Mouse (Mus musculus): ENCODE results near the gene Tas2r102. TPM values are rescaled to one million over a fixed set of nuclear protein-coding genes. Genes with fewer than 3 reads are reported as not detected.

The Tas2r102 gene
- total RNA-seq (2017) = not detected in 2 replicates

- no peak for ATAC-seq (replicated peaks in 1 of 2; ENCODE audit: insufficient read depth in 1 of 2, low FRiP score in 2 of 2, low TSS enrichment in 1 of 2, low read depth in 1 of 2, poor library complexity in 2 of 2, severe bottlenecking in 2 of 2)
Observed at GRCm38 (mm10) chr6:132761831-132762230, at the start of gene Tas2r102. Gene Tas2r102 (plus strand): TSS chr6:132762131.

- no peak for ATAC-seq (replicated peaks in 1 of 2; ENCODE audit: insufficient read depth in 1 of 2, low FRiP score in 2 of 2, low TSS enrichment in 1 of 2, low read depth in 1 of 2, poor library complexity in 2 of 2, severe bottlenecking in 2 of 2)
Observed at GRCm38 (mm10) chr6:132737935-132738334, 24.0 kb upstream of the Tas2r102 start, which contains the start of gene Tas2r115. Gene Tas2r115 (minus strand): TSS chr6:132738035.

- ATAC-seq (replicated peaks in 1 of 2; ENCODE audit: insufficient read depth in 1 of 2, low FRiP score in 2 of 2, low TSS enrichment in 1 of 2, low read depth in 1 of 2, poor library complexity in 2 of 2, severe bottlenecking in 2 of 2) = no peak
Observed at GRCm38 (mm10) chr6:132750206-132750605, 11.7 kb upstream of the Tas2r102 start.

GRCm38 (mm10) chr6:132754430-132754829 lies 7.5 kb upstream of the Tas2r102 start, which contains the start of gene Tas2r124:
Gene Tas2r124 (plus strand): TSS chr6:132754730.
- no peak for ATAC-seq (replicated peaks in 1 of 2; ENCODE audit: insufficient read depth in 1 of 2, low FRiP score in 2 of 2, low TSS enrichment in 1 of 2, low read depth in 1 of 2, poor library complexity in 2 of 2, severe bottlenecking in 2 of 2)

- ATAC-seq (replicated peaks in 1 of 2; ENCODE audit: insufficient read depth in 1 of 2, low FRiP score in 2 of 2, low TSS enrichment in 1 of 2, low read depth in 1 of 2, poor library complexity in 2 of 2, severe bottlenecking in 2 of 2) = no peak
Observed at GRCm38 (mm10) chr6:132778062-132778461, 16.1 kb downstream of the Tas2r102 start, which contains the start of gene Tas2r136. Gene Tas2r136 (minus strand): TSS chr6:132778162.

- no peak for ATAC-seq (replicated peaks in 1 of 2; ENCODE audit: insufficient read depth in 1 of 2, low FRiP score in 2 of 2, low TSS enrichment in 1 of 2, low read depth in 1 of 2, poor library complexity in 2 of 2, severe bottlenecking in 2 of 2)
Observed at GRCm38 (mm10) chr6:132795393-132795792, 33.5 kb downstream of the Tas2r102 start.

- ATAC-seq (replicated peaks in 1 of 2; ENCODE audit: insufficient read depth in 1 of 2, low FRiP score in 2 of 2, low TSS enrichment in 1 of 2, low read depth in 1 of 2, poor library complexity in 2 of 2, severe bottlenecking in 2 of 2) = no peak
Observed at GRCm38 (mm10) chr6:132802518-132802917, 40.6 kb downstream of the Tas2r102 start, which contains the start of gene Tas2r117. Gene Tas2r117 (plus strand): TSS chr6:132802818.

Other genes starting within 250 kb of the Tas2r102 start
- not detected in 2 replicates for gene Prh1, start 192.3 kb upstream of the Tas2r102 start, total RNA-seq (2017)
- not detected in 2 replicates for gene Prp2, start 166.2 kb upstream of the Tas2r102 start, total RNA-seq (2017)
- not detected in 2 replicates for gene A630073D07Rik, start 110.6 kb upstream of the Tas2r102 start, total RNA-seq (2017)
- gene Tas2r120, start 105.2 kb upstream of the Tas2r102 start, total RNA-seq (2017) = not detected in 2 replicates
- gene Tas2r121, start 61.1 kb upstream of the Tas2r102 start, total RNA-seq (2017) = not detected in 2 replicates
- not detected in 2 replicates for gene Tas2r122, start 50.2 kb upstream of the Tas2r102 start, total RNA-seq (2017)
- gene Tas2r115, start 24.1 kb upstream of the Tas2r102 start, total RNA-seq (2017) = not detected in 2 replicates
- gene Tas2r124, start 7.4 kb upstream of the Tas2r102 start, total RNA-seq (2017) = not detected in 2 replicates
- not detected in 2 replicates for gene Tas2r136, start 16.0 kb downstream of the Tas2r102 start, total RNA-seq (2017)
- gene Tas2r117, start 40.7 kb downstream of the Tas2r102 start, total RNA-seq (2017) = not detected in 2 replicates
- gene Tas2r123, start 85.0 kb downstream of the Tas2r102 start, total RNA-seq (2017) = not detected in 2 replicates
- gene Tas2r116, start 93.3 kb downstream of the Tas2r102 start, total RNA-seq (2017) = not detected in 2 replicates
- not detected in 2 replicates for gene Tas2r110, start 105.9 kb downstream of the Tas2r102 start, total RNA-seq (2017)
- gene Tas2r113, start 130.9 kb downstream of the Tas2r102 start, total RNA-seq (2017) = not detected in 2 replicates
- not detected in 2 replicates for gene Tas2r125, start 147.5 kb downstream of the Tas2r102 start, total RNA-seq (2017)
- gene Tas2r129, start 189.0 kb downstream of the Tas2r102 start, total RNA-seq (2017) = not detected in 2 replicates
- not detected in 2 replicates for gene Tas2r131, start 195.8 kb downstream of the Tas2r102 start, total RNA-seq (2017)
- gene Tas2r109, start 218.8 kb downstream of the Tas2r102 start, total RNA-seq (2017) = not detected in 2 replicates

Measured in hematopoietic stem cell, adult 5-6 weeks (primary cell).